Mouse (Mus musculus): ENCODE data around the gene Chn2.

Gene Chn2

DNA sequence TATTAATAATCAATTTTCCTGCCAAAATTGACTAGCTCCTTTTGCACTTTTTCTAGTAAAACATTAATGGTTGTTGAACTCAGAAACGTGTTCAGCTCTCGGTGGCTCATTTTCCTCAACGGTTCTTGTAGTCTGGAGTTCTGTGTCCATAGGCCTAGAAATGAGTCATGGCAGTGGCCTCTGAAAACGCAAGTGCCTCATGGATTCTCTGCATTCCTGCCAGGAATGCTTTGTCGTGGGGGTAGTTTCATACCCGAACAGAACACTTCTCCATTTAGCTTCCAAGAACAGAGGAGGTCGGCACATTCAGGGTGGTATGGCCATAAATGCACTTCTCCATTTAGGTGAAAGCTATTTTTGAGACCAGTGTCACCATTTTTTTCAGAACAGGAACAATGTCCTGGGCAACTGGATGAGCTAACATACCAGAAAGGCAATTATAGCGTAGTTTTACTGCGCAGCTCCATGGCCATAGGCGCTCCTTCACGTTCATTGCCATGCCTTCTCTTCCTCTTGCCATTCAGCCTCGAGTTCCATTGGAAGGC is 244.9 kb downstream of the Chn2 start:
- DNase-seq (ENCODE audit: low spot score): no peak

DNA sequence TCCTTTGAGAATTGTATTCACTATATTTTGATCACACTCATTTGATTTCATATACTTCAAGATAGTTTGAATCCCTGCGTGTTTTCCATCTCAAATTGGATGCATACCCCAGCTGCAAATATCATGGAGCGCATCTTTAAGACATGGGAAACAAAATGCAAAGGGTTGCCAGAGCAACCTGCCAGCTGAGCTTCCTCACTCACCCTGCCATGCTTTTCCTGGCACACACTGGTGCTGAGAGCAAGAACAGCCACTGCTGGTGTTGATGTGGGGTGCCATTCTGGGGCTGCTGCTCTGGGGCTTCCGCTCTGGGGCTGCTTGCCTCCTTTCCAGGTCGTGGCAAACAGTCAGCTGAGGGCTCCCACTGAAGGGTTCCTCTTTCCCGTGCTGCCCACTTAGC is 247.5 kb downstream of the Chn2 start:
- no peak for DNase-seq (ENCODE audit: low spot score)

GRCm38 (mm10) chr6:54289774-54290500 is 250.6 kb downstream of the Chn2 start:
- no peak for DNase-seq (ENCODE audit: low spot score)

DNA sequence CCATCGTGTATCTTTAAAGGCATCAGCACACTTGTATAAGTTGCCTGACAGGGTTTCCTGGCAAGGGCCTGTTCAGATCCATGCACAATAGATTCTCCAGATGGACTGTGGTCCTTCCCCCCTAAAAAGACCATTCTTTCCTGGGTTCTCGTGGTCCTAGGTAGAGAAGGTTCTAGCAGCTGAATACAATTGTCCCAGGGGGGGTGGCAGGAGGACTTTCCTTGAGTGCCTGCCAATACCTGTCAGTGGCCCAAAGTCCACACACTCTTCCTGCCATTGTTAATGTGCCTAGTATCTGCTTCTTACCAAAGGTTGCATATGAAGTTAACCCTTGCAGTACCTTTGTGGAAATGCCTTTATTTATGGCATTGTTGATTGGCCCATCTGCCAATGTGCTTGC is 257.9 kb downstream of the Chn2 start:
- DNase-seq (ENCODE audit: low spot score): no peak

- no peak for DNase-seq (ENCODE audit: low spot score)
Measured at GRCm38 (mm10) chr6:54299417-54299816, 260.1 kb downstream of the Chn2 start.

DNA sequence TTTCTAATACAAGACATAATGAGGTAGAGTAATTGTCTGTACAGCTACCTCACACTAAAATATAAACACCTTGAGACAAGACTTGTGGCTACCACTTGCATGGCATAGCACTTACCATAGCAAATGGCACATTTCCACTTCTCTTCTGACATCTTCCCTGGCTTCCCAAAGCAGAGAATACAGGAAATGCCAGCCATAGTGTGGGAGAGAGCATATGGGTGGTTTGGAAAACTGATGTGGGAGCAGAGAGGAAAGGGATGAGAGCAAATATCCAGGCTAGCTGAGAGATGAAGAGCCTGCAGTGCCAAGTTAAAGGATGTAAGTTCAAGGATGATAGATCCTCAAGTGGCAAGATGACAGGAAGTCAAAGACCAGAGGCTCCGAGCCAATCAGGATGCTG is 266.4 kb downstream of the Chn2 start:
- no peak for DNase-seq (ENCODE audit: low spot score)

- no peak for DNase-seq (ENCODE audit: low spot score)
Measured at GRCm38 (mm10) chr6:54313071-54313470, 273.7 kb downstream of the Chn2 start.

DNA sequence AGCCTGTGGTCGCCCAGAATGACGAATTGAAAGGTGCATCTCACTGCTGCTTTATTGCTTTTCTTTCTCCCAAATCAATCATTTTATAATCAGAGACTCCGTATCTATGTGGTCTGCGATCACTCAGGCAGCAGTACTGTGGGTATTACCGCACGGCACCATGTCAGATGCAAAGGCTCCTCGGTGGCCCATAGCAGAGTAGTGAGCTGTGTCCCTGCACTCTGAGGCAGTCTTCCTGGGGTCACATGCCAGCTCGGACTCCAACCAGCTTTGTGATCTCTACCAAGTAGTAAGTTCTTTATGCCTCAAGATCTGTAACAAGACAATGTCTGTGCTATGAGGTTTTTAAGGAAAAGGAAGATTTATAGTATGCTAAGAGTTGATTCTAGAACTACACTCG is 279.3 kb downstream of the Chn2 start:
- DNase-seq (ENCODE audit: low spot score): no peak

DNA sequence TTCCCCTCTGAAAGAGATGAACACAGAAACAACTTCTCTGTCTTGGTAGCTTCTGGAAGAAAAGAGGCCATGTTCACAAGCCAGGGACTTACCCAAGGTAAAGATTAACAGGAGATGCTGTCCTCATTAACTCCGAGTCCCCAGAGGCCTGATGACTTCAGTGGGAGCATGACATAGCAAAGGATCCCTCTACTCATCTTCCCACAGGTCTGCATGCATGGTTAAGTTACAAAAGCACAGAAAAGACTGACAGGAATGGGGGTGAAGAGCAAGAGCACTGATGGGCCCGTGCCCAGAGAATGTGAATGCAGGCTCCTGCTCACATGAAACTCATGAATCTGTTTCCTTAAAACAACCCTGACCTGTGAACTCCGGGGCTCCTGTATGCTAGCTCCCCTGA is 279.8 kb downstream of the Chn2 start:
- no peak for DNase-seq (ENCODE audit: low spot score)

DNA sequence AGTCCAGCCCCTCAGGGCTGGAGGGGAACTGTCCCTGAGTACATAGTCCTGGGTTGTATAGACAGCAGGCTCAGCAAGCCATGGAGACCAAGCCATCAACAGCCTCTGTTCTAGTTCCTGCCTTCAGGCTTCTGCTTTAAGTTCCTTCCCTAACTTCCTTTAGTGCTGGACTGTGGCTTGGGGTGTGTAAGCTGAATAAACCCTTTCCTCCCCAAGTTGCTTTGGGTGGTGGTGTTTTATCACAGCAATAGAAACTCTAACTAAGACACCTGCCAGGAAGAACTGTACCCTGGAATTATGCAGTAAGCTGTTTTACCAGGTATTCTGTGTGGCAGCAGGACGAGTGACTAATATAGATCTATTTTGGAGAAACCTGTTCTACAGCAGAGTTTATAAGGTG is 280.9 kb downstream of the Chn2 start:
- DNase-seq (ENCODE audit: low spot score): no peak

DNA sequence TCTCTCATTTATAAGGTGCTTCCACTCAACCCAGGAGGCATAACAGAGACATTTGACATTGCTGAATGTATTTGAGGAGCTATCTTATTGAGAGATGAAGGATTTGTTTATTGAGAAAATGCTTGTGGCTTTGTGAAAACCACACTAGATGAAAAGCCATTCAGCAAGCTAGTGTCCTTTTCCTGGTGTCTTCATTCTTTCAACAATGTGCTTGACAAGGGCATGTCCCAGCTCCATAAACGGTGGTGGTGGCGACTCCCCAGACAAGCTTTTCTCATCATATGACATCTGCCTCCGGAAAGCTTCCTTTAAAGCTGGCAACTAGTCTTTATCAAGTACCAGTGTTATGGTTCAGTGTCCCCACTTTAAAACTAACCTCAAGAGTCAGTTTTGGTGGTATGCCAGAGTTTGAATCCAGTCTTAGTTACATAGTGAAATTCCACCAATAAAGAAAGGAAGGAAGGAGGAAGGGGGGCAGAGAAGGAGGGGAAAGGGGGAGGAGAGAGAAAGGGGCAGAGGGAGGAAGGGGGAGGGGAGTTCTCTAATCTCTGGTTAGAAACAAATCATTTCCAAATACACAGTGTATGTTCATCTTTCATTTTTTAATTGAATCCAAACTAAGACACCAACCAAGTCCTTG is 286.0 kb downstream of the Chn2 start, which contains the start of gene Prr15:
Prr15 (plus strand) TSS at position 590 of the 640 bp plus-strand sequence.
- no peak for DNase-seq (ENCODE audit: low spot score)

GRCm38 (mm10) chr6:54326671-54327625 is 287.6 kb downstream of the Chn2 start:
- peak; percentile 33 for DNase-seq (ENCODE audit: low spot score)

GRCm38 (mm10) chr6:54327626-54328003 is 288.3 kb downstream of the Chn2 start:
- DNase-seq (ENCODE audit: low spot score): peak; percentile 64

GRCm38 (mm10) chr6:54328783-54329182 is 289.4 kb downstream of the Chn2 start:
- no peak for DNase-seq (ENCODE audit: low spot score)

DNA sequence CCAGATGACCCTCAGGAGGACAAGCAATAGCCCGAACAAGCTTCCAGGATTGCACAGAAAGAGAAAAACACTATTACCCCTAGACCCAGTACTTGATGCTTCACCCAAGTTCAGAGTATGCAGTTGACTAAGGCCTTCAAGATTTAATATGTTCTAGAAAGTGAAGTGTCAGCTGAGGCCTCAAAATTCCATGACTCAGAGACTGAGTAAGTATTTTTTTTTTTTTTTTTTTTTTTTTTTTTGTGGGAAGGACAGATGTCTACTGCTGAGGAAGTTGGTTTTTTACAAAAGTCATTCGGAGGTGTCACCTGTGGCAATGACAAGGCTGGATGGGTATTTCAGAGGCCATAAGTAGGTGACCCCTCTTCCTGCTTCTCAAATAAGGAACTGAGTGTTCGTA is 290.2 kb downstream of the Chn2 start:
- no peak for DNase-seq (ENCODE audit: low spot score)

DNA sequence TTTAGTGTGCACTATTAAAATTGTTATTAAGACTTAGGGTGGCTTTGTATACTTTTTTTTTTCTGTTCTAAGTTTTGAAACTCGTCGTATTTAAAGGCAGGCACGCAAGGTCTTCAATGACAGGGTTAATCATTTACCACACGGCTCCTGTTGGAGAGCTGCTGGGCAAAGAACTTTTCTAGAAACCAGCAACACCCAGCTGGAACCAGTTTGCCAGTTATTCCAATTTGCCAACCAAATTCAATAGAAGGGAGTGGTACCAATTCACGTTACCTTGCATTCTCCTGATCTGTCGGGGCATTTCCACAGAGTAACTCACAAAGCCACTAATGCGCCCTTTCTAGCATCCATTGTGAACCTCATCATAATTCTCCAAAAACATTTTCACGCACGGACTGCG is 290.8 kb downstream of the Chn2 start:
- no peak for DNase-seq (ENCODE audit: low spot score)

GRCm38 (mm10) chr6:54331765-54332164 is 292.4 kb downstream of the Chn2 start:
- no peak for DNase-seq (ENCODE audit: low spot score)

DNA sequence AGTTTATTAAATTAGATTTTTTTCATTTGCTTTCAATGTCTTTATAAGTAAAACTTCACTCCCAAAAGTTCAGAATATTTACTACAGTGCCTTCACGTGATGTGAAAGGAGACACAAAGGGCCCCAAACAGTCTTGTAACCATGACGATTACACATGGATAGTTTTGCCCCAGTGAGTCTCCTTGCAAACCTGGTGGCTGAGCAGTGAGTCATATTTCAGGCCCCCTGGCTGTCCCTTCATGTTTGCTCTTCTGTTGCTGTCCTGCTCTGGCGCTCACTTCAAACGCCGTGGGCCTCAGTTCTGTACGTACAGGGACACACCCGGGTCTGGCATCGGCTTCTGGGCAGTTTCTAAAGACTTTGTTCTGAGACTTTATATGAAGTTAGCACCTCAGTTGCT is 292.8 kb downstream of the Chn2 start:
- no peak for DNase-seq (ENCODE audit: low spot score)

- DNase-seq (ENCODE audit: low spot score): no peak
Measured at GRCm38 (mm10) chr6:54333116-54333651, 293.8 kb downstream of the Chn2 start.

DNA sequence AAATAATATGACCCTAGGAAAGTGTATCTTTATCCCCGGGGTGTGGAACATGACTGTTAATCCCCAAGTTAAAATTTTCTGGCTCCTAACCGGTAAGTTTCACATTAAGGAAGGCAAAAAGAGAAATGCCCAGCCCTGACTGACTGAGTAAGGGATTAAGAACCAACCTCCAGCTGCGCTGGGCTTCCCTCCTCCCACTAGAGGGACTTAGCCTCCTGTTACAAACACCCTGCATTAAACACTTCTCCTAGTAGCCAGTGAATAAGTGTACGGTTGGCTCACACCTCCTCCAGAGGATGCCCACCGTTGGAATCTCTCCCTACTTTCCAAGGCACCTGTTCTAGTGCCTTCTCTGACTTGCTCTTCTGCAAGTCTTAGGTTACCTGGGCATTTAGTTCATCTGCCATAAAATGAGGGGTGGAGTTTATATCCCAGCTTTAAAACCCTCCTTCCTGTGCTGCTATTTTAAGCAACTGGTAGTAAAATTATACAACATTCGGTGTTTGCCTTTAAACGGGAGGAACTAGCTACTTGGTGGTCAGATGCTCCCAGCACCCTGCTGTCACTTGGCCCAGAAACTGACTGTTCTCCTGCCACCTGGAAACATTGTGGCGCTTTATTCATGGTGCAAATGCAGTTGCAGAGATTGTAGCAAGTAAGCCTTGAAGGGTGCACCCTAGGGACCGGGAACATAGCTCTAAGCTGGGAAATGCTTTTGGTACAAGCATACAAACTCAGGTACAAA is 294.5 kb downstream of the Chn2 start:
- no peak for DNase-seq (ENCODE audit: low spot score)

- no peak for DNase-seq (ENCODE audit: low spot score)
Measured at GRCm38 (mm10) chr6:54337321-54337720, 298.0 kb downstream of the Chn2 start.

Measured in ovary, postnatal 14 days (tissue).